Comparison of ENCODE assay signal across 14 mouse cellular contexts in genomic region chr7:99410315-99410714, GRCm38 (mm10). TPM values are rescaled to one million over a fixed set of nuclear protein-coding genes. Genes with fewer than 3 reads are reported as not detected.
DNase-seq lines count a peak whose midpoint lies in the region; ATAC-seq lines count a peak whose summit lies in the region.
"Had no signal": no experiment of that assay in that cellular context is flagged by ENCODE, and none has a peak within 500 bp of the region (broad histone marks: within the 10 kb centered on the region; RNA-seq: fewer than 3 reads in every experiment).

No protein-coding gene starts in this region.

- no peak for DNase-seq in kidney, adult 9 months
- DNase-seq in embryonic facial prominence, embryonic 10.5 days (ENCODE audit: low spot score), result no peak
- DNase-seq in layer of hippocampus, postnatal 10 days (ENCODE audit: low spot score in 2 of 2), result no peak
- DNase-seq in ovary, postnatal 36 days (ENCODE audit: low spot score), result no peak
- DNase-seq: adrenal gland, postnatal 25 days; cerebellum, adult 18-20 months; liver; spleen, adult 18-20 months had no signal

- no peak overlapping the region for H3K9ac ChIP-seq in kidney, embryonic 14.5 days (ENCODE audit: low read depth, low read length)
- no peak overlapping the region; the same call in 1 of the 2 replicates for H3K9ac ChIP-seq in heart, embryonic 11.5 days (ENCODE audit: low read depth, low read length)
- H3K9ac ChIP-seq in limb, embryonic 15.5 days, result no peak overlapping the region

- no peak overlapping the region for H3K4me2 ChIP-seq in kidney, embryonic 14.5 days (replicated peaks; ENCODE audit: low read depth, low read length)
- H3K4me2 ChIP-seq in heart, embryonic 11.5 days, result no peak overlapping the region
- no peak overlapping the region for H3K4me2 ChIP-seq in limb, embryonic 15.5 days

- H3K36me3 ChIP-seq in kidney, embryonic 14.5 days (ENCODE audit: control insufficient read depth, insufficient read depth, low read length), result no peaks in the 10 kb centered on the region
- H3K36me3 ChIP-seq in embryonic facial prominence, embryonic 10.5 days (replicated peaks), result peaks cover 29% of the 10 kb centered on the region
- H3K36me3 ChIP-seq in heart, embryonic 11.5 days (ENCODE audit: control insufficient read depth, insufficient read depth, low read length), result no peaks in the 10 kb centered on the region
- no peaks in the 10 kb centered on the region; the same call in 1 of the 2 replicates for H3K36me3 ChIP-seq in limb, embryonic 15.5 days

- no peak for ATAC-seq in kidney, embryonic 14.5 days (ENCODE audit: low FRiP score, low TSS enrichment)
- ATAC-seq in heart, embryonic 11.5 days (replicated peaks; ENCODE audit: insufficient number of reproducible peaks, low FRiP score, low TSS enrichment), result no peak
- no peak for ATAC-seq in limb, embryonic 15.5 days (ENCODE audit: insufficient number of reproducible peaks, low FRiP score, low TSS enrichment, low read depth)
- ATAC-seq in inflammation-experienced regulatory T-cells, adult 6 months, result no peak
- ATAC-seq: hindbrain, embryonic 16.5 days had no signal

- H3K9me3 ChIP-seq in kidney, embryonic 14.5 days (ENCODE audit: control insufficient read depth, low read length), result no peaks in the 10 kb centered on the region
- peaks cover 2% of the 10 kb centered on the region; the same call in 1 of the 2 replicates for H3K9me3 ChIP-seq in embryonic facial prominence, embryonic 10.5 days
- H3K9me3 ChIP-seq in heart, embryonic 11.5 days (replicated peaks; ENCODE audit: control insufficient read depth, low read length), result no peaks in the 10 kb centered on the region
- no peaks in the 10 kb centered on the region for H3K9me3 ChIP-seq in limb, embryonic 15.5 days

- H3K4me1 ChIP-seq in kidney, embryonic 14.5 days (ENCODE audit: control insufficient read depth, insufficient read depth, low read length), result peaks cover 18% of the 10 kb centered on the region; the same call in 1 of the 2 replicates
- H3K4me1 ChIP-seq in embryonic facial prominence, embryonic 10.5 days, result peaks cover 61% of the 10 kb centered on the region
- H3K4me1 ChIP-seq in heart, embryonic 11.5 days (ENCODE audit: control insufficient read depth, insufficient read depth, low read length), result peaks cover 27% of the 10 kb centered on the region
- H3K4me1 ChIP-seq in limb, embryonic 15.5 days, result peaks cover 20% of the 10 kb centered on the region

- H3K27ac ChIP-seq in kidney, embryonic 14.5 days (ENCODE audit: low read depth, low read length), result peak overlapping the region; percentile 48; the same call in 1 of the 2 replicates
- peak overlapping the region; percentile 66 for H3K27ac ChIP-seq in embryonic facial prominence, embryonic 10.5 days (replicated peaks)
- H3K27ac ChIP-seq in heart, embryonic 11.5 days (ENCODE audit: low read depth, low read length), result peak overlapping the region; percentile 70
- H3K27ac ChIP-seq in limb, embryonic 15.5 days, result 0 out of 2 replicates have a peak overlapping the region, but pooled peaks have one; percentile 27

- H3K27me3 ChIP-seq in kidney, embryonic 14.5 days (ENCODE audit: control insufficient read depth, insufficient read depth, low read length), result no peaks in the 10 kb centered on the region
- no peaks in the 10 kb centered on the region for H3K27me3 ChIP-seq in embryonic facial prominence, embryonic 10.5 days (replicated peaks; ENCODE audit: low read depth, poor library complexity, severe bottlenecking)
- H3K27me3 ChIP-seq in heart, embryonic 11.5 days (ENCODE audit: control insufficient read depth, insufficient read depth, low read length), result no peaks in the 10 kb centered on the region
- no peaks in the 10 kb centered on the region for H3K27me3 ChIP-seq in limb, embryonic 15.5 days

- 56% methylated on average over 9 of the region's 9 CpGs for WGBS in kidney, embryonic 14.5 days
- 82% methylated on average over 9 of the region's 9 CpGs for WGBS in embryonic facial prominence, embryonic 10.5 days
- 61% methylated on average over 9 of the region's 9 CpGs for WGBS in heart, embryonic 11.5 days (ENCODE audit: insufficient replicate concordance)
- WGBS in limb, embryonic 15.5 days, result 76% methylated on average over 9 of the region's 9 CpGs

- H3K4me3 ChIP-seq in kidney, embryonic 14.5 days (ENCODE audit: low read length), result no peak overlapping the region
- no peak overlapping the region for H3K4me3 ChIP-seq in embryonic facial prominence, embryonic 10.5 days
- no peak overlapping the region for H3K4me3 ChIP-seq in heart, embryonic 11.5 days (ENCODE audit: low read depth, low read length)
- no peak overlapping the region for H3K4me3 ChIP-seq in limb, embryonic 15.5 days

RNA-seq across cellular contexts. Expression of gene Gdpd5, which starts 29.1 kb away (rescaled TPM):
- 12.1 and 15.4 TPM in 2 replicates for polyA plus RNA-seq in kidney, embryonic 14.5 days (2014; fragmentation: Nextera tagmentation; extraction: Ambion mirVana)
- polyA plus RNA-seq in embryonic facial prominence, embryonic 10.5 days (2016; fragmentation: Nextera tagmentation; extraction: Ambion mirVana), result 21.4 TPM in 2 replicates
- polyA plus RNA-seq in heart, embryonic 11.5 days (2014; fragmentation: Nextera tagmentation; extraction: Ambion mirVana), result 20.0 and 20.8 TPM in 2 replicates
- polyA plus RNA-seq in limb, embryonic 15.5 days (2015; fragmentation: Nextera tagmentation; extraction: Ambion mirVana), result 13.8 and 15.9 TPM in 2 replicates
- polyA plus RNA-seq in inflammation-experienced regulatory T-cells, adult 6 months (2017; shearing (Covaris generic)), result 10 to 100 TPM; 15.1 to 29.0 (median 17.5) TPM
- total RNA-seq in layer of hippocampus, postnatal 10 days (2021), result 10 to 100 TPM; 31.4 to 37.4 TPM

RNA-seq across cellular contexts. Expression of gene Klhl35, which starts 55.5 kb away (rescaled TPM):
- 1.1 and 1.5 TPM in 2 replicates for polyA plus RNA-seq in kidney, embryonic 14.5 days (2014; fragmentation: Nextera tagmentation; extraction: Ambion mirVana)
- polyA plus RNA-seq in embryonic facial prominence, embryonic 10.5 days (2016; fragmentation: Nextera tagmentation; extraction: Ambion mirVana), result 1.4 and 2.3 TPM in 2 replicates
- 0.77 and 1.0 TPM in 2 replicates for polyA plus RNA-seq in heart, embryonic 11.5 days (2014; fragmentation: Nextera tagmentation; extraction: Ambion mirVana)
- 0.46 and 1.3 TPM in 2 replicates for polyA plus RNA-seq in limb, embryonic 15.5 days (2015; fragmentation: Nextera tagmentation; extraction: Ambion mirVana)
- under 1 TPM in 1 of 3 experiments, not detected in 2; 0.52 TPM for polyA plus RNA-seq in inflammation-experienced regulatory T-cells, adult 6 months (2017; shearing (Covaris generic))
- total RNA-seq in layer of hippocampus, postnatal 10 days (2021), result 1 to 10 TPM; 4.8 to 6.2 TPM

RNA-seq across cellular contexts. Expression of gene Serpinh1, which starts 57.3 kb away (rescaled TPM):
- 459 and 599 TPM in 2 replicates for polyA plus RNA-seq in kidney, embryonic 14.5 days (2014; fragmentation: Nextera tagmentation; extraction: Ambion mirVana)
- 1,061 and 1,072 TPM in 2 replicates for polyA plus RNA-seq in embryonic facial prominence, embryonic 10.5 days (2016; fragmentation: Nextera tagmentation; extraction: Ambion mirVana)
- polyA plus RNA-seq in heart, embryonic 11.5 days (2014; fragmentation: Nextera tagmentation; extraction: Ambion mirVana), result 442 and 580 TPM in 2 replicates
- 2,485 and 2,692 TPM in 2 replicates for polyA plus RNA-seq in limb, embryonic 15.5 days (2015; fragmentation: Nextera tagmentation; extraction: Ambion mirVana)
- not detected for polyA plus RNA-seq in inflammation-experienced regulatory T-cells, adult 6 months (2017; shearing (Covaris generic))
- total RNA-seq in layer of hippocampus, postnatal 10 days (2021), result 10 to 100 TPM; 58.2 to 62.0 TPM
- total RNA-seq: megakaryocyte-erythroid progenitor cell, adult 5-6 weeks had no signal

Comparison
In these comparisons a context has a peak if more than half of its experiments do, and no peak if none do; other contexts are left out.
1. RNA of gene Serpinh1, which starts 57.3 kb away (polyA plus RNA-seq): 2,485 to 2,692 TPM in limb, embryonic 15.5 days, 1,061 to 1,072 TPM in embryonic facial prominence, embryonic 10.5 days, 459 to 599 TPM in kidney, embryonic 14.5 days and 442 to 580 TPM in heart, embryonic 11.5 days; not detected in inflammation-experienced regulatory T-cells, adult 6 months; every median in the first group is over 100 times any median in the second.
2. Peak in every context shown above with its lines, with median percentiles within 50 percentile points of each other: H3K27ac ChIP-seq.